Mouse (Mus musculus): ENCODE results near the gene Themis2. TPM values are rescaled to one million over a fixed set of nuclear protein-coding genes. Genes with fewer than 3 reads are reported as not detected.
A peak's percentile ranks its signal among the peaks of the same experiment; 100 is the strongest.

Themis2 gene
- polyA plus RNA-seq, 1 experiment: not detected

- TF ChIP-seq USF1 (IDR thresholded peaks at IDR 0.05; ENCODE audit: low read depth): no peak
- no peak for TF ChIP-seq MAX (IDR thresholded peaks at IDR 0.05)
- TF ChIP-seq FOSL1 (IDR thresholded peaks at IDR 0.05; ENCODE audit: insufficient read depth, low read length, poor library complexity, severe bottlenecking): no peak
- TF ChIP-seq CTCF (IDR thresholded peaks at IDR 0.05; ENCODE audit: control insufficient read depth, insufficient read depth, insufficient read length): no peak
- TF ChIP-seq MYOD1 (IDR thresholded peaks at IDR 0.05; ENCODE audit: control insufficient read depth, insufficient read length, low read depth): no peak
- TF ChIP-seq CEBPB (IDR thresholded peaks at IDR 0.05; ENCODE audit: low read depth): no peak
- no peak for TF ChIP-seq MYOG (IDR thresholded peaks at IDR 0.05; ENCODE audit: control insufficient read depth, extremely low read depth, insufficient read length)
- H3K79me2 ChIP-seq (ENCODE audit: control insufficient read depth, insufficient read depth): no peaks in the 10 kb centered on the region
- H3ac ChIP-seq (ENCODE audit: control insufficient read depth, insufficient read length, low read depth): no peak overlapping the region
- peaks cover 23% of the 10 kb centered on the region for H3K36me3 ChIP-seq (ENCODE audit: control insufficient read depth, insufficient read depth)
- no peaks in the 10 kb centered on the region for H3K27me3 ChIP-seq (ENCODE audit: control insufficient read depth, insufficient read depth, insufficient read length)
- H3K79me3 ChIP-seq (ENCODE audit: low read depth): no peaks in the 10 kb centered on the region
- H3K4me3 ChIP-seq (ENCODE audit: insufficient read depth, poor library complexity, severe bottlenecking): no peak overlapping the region
These were observed 60.3 kb downstream of the Themis2 start for GRCm38 (mm10) chr4:132735894-132736293.

GRCm38 (mm10) chr4:132735389-132735788 is 60.8 kb downstream of the Themis2 start:
- Histone ChIP-seq H3K79me3 (ENCODE audit: low read depth) (no peaks in the 10 kb centered on the region), H3K36me3 (ENCODE audit: control insufficient read depth, insufficient read depth) (peaks cover 23% of the 10 kb centered on the region), H3ac (ENCODE audit: control insufficient read depth, insufficient read length, low read depth) (no peak overlapping the region), H3K27me3 (ENCODE audit: control insufficient read depth, insufficient read depth, insufficient read length) (no peaks in the 10 kb centered on the region), H3K4me3 (ENCODE audit: insufficient read depth, poor library complexity, severe bottlenecking) (no peak overlapping the region), H3K79me2 (ENCODE audit: control insufficient read depth, insufficient read depth) (no peaks in the 10 kb centered on the region)
- TF ChIP-seq MYOD1 (IDR thresholded peaks at IDR 0.05; ENCODE audit: control insufficient read depth, insufficient read length, low read depth) (no peak), CEBPB (IDR thresholded peaks at IDR 0.05; ENCODE audit: low read depth) (no peak), MAX (IDR thresholded peaks at IDR 0.05) (no peak), USF1 (IDR thresholded peaks at IDR 0.05; ENCODE audit: low read depth) (no peak), CTCF (IDR thresholded peaks at IDR 0.05; ENCODE audit: control insufficient read depth, insufficient read depth, insufficient read length) (no peak), MYOG (IDR thresholded peaks at IDR 0.05; ENCODE audit: control insufficient read depth, extremely low read depth, insufficient read length) (no peak), FOSL1 (IDR thresholded peaks at IDR 0.05; ENCODE audit: insufficient read depth, low read length, poor library complexity, severe bottlenecking) (no peak)

GRCm38 (mm10) chr4:132734766-132735165 is 61.4 kb downstream of the Themis2 start:
- H3K79me2 ChIP-seq (ENCODE audit: control insufficient read depth, insufficient read depth): no peaks in the 10 kb centered on the region
- TF ChIP-seq MAX (IDR thresholded peaks at IDR 0.05) (no peak), MYOD1 (IDR thresholded peaks at IDR 0.05; ENCODE audit: control insufficient read depth, insufficient read length, low read depth) (no peak), MYOG (IDR thresholded peaks at IDR 0.05; ENCODE audit: control insufficient read depth, extremely low read depth, insufficient read length) (no peak), CTCF (IDR thresholded peaks at IDR 0.05; ENCODE audit: control insufficient read depth, insufficient read depth, insufficient read length) (no peak), CEBPB (IDR thresholded peaks at IDR 0.05; ENCODE audit: low read depth) (no peak), USF1 (IDR thresholded peaks at IDR 0.05; ENCODE audit: low read depth) (no peak), FOSL1 (IDR thresholded peaks at IDR 0.05; ENCODE audit: insufficient read depth, low read length, poor library complexity, severe bottlenecking) (no peak)
- H3ac ChIP-seq (ENCODE audit: control insufficient read depth, insufficient read length, low read depth): no peak overlapping the region
- no peaks in the 10 kb centered on the region for H3K27me3 ChIP-seq (ENCODE audit: control insufficient read depth, insufficient read depth, insufficient read length)
- H3K36me3 ChIP-seq (ENCODE audit: control insufficient read depth, insufficient read depth): peaks cover 20% of the 10 kb centered on the region
- H3K79me3 ChIP-seq (ENCODE audit: low read depth): no peaks in the 10 kb centered on the region
- no peak overlapping the region for H3K4me3 ChIP-seq (ENCODE audit: insufficient read depth, poor library complexity, severe bottlenecking)

GRCm38 (mm10) chr4:132733071-132733770 is 63.0 kb downstream of the Themis2 start:
- Histone ChIP-seq H3K79me3 (ENCODE audit: low read depth) (no peaks in the 10 kb centered on the region), H3K27me3 (ENCODE audit: control insufficient read depth, insufficient read depth, insufficient read length) (no peaks in the 10 kb centered on the region), H3ac (ENCODE audit: control insufficient read depth, insufficient read length, low read depth) (no peak overlapping the region), H3K36me3 (ENCODE audit: control insufficient read depth, insufficient read depth) (peaks cover 15% of the 10 kb centered on the region), H3K4me3 (ENCODE audit: insufficient read depth, poor library complexity, severe bottlenecking) (no peak overlapping the region), H3K79me2 (ENCODE audit: control insufficient read depth, insufficient read depth) (no peaks in the 10 kb centered on the region)
- TF ChIP-seq CEBPB (IDR thresholded peaks at IDR 0.05; ENCODE audit: low read depth): no peak
- TF ChIP-seq FOSL1 (IDR thresholded peaks at IDR 0.05; ENCODE audit: insufficient read depth, low read length, poor library complexity, severe bottlenecking): no peak
- no peak for TF ChIP-seq USF1 (IDR thresholded peaks at IDR 0.05; ENCODE audit: low read depth)
- TF ChIP-seq CTCF (IDR thresholded peaks at IDR 0.05; ENCODE audit: control insufficient read depth, insufficient read depth, insufficient read length): no peak
- no peak for TF ChIP-seq MAX (IDR thresholded peaks at IDR 0.05)
- TF ChIP-seq MYOG (IDR thresholded peaks at IDR 0.05; ENCODE audit: control insufficient read depth, extremely low read depth, insufficient read length): no peak
- TF ChIP-seq MYOD1 (IDR thresholded peaks at IDR 0.05; ENCODE audit: control insufficient read depth, insufficient read length, low read depth): no peak

GRCm38 (mm10) chr4:132732148-132732684 is 64.0 kb downstream of the Themis2 start, which contains the start of gene Xkr8:
Gene Xkr8 (minus strand): TSS chr4:132732546.
- Histone ChIP-seq H3K36me3 (ENCODE audit: control insufficient read depth, insufficient read depth) (peaks cover 8% of the 10 kb centered on the region), H3ac (ENCODE audit: control insufficient read depth, insufficient read length, low read depth) (peak within 1 kb of the TSS; percentile 55), H3K79me3 (ENCODE audit: low read depth) (no peaks in the 10 kb centered on the region), H3K79me2 (ENCODE audit: control insufficient read depth, insufficient read depth) (no peaks in the 10 kb centered on the region), H3K4me3 (ENCODE audit: insufficient read depth, poor library complexity, severe bottlenecking) (peak within 1 kb of the TSS; percentile 42), H3K27me3 (ENCODE audit: control insufficient read depth, insufficient read depth, insufficient read length) (no peaks in the 10 kb centered on the region)
- TF ChIP-seq CTCF (IDR thresholded peaks at IDR 0.05; ENCODE audit: control insufficient read depth, insufficient read depth, insufficient read length): peak; percentile 10
- no peak for TF ChIP-seq MYOG (IDR thresholded peaks at IDR 0.05; ENCODE audit: control insufficient read depth, extremely low read depth, insufficient read length)
- no peak for TF ChIP-seq FOSL1 (IDR thresholded peaks at IDR 0.05; ENCODE audit: insufficient read depth, low read length, poor library complexity, severe bottlenecking)
- no peak for TF ChIP-seq CEBPB (IDR thresholded peaks at IDR 0.05; ENCODE audit: low read depth)
- no peak for TF ChIP-seq USF1 (IDR thresholded peaks at IDR 0.05; ENCODE audit: low read depth)
- TF ChIP-seq MAX (IDR thresholded peaks at IDR 0.05): peak; percentile 51

Other genes with a start within 250 kb of the Themis2 start
- gene Ptafr, start 232.3 kb downstream of the Themis2 start, polyA plus RNA-seq (2012; fragmentation: generic; extraction: Trizol): 0.01 TPM
- gene Eya3, start 157.4 kb downstream of the Themis2 start, polyA plus RNA-seq (2012; fragmentation: generic; extraction: Trizol): 23.0 TPM
- gene Xkr8, start 63.8 kb downstream of the Themis2 start, polyA plus RNA-seq (2012; fragmentation: generic; extraction: Trizol): 4.7 TPM
- 21.4 TPM for gene Smpdl3b, start 39.1 kb downstream of the Themis2 start, polyA plus RNA-seq (2012; fragmentation: generic; extraction: Trizol)
- 63.9 TPM for gene Rpa2, start 28.1 kb downstream of the Themis2 start, polyA plus RNA-seq (2012; fragmentation: generic; extraction: Trizol)
- gene Ppp1r8, start 46.8 kb upstream of the Themis2 start, polyA plus RNA-seq (2012; fragmentation: generic; extraction: Trizol): 81.7 TPM
- gene Stx12, start 88.1 kb upstream of the Themis2 start, polyA plus RNA-seq (2012; fragmentation: generic; extraction: Trizol): 19.2 TPM
- gene Fam76a, start 126.2 kb upstream of the Themis2 start, polyA plus RNA-seq (2012; fragmentation: generic; extraction: Trizol): 15.5 TPM
- 0.01 TPM for gene Fgr, start 177.7 kb upstream of the Themis2 start, polyA plus RNA-seq (2012; fragmentation: generic; extraction: Trizol)
- 27.9 TPM for gene Ahdc1, start 214.9 kb upstream of the Themis2 start, polyA plus RNA-seq (2012; fragmentation: generic; extraction: Trizol)

Data from C2C12 (cell line).